In genomic region chr12:83047710-83048109, GRCm38 (mm10) we compare ENCODE assay signal across 15 mouse cellular contexts.
"Had no signal": no experiment of that assay in that cellular context is flagged by ENCODE, and none has a peak within 500 bp of the region (broad histone marks: within the 10 kb centered on the region; RNA-seq: fewer than 3 reads in every experiment).

No protein-coding gene starts in this region.

- H3K9me3 ChIP-seq: kidney, embryonic 15.5 days; liver, embryonic 13.5 days; midbrain, embryonic 12.5 days; midbrain, embryonic 15.5 days had no signal

- H3K36me3 ChIP-seq: kidney, embryonic 15.5 days; liver, embryonic 13.5 days; midbrain, embryonic 12.5 days; midbrain, embryonic 15.5 days had no signal

- H3K4me3 ChIP-seq: kidney, embryonic 15.5 days; left cerebral cortex, adult 2 months; liver, embryonic 13.5 days; midbrain, embryonic 12.5 days; midbrain, embryonic 15.5 days; myocyte had no signal

- H3K9ac ChIP-seq: kidney, embryonic 15.5 days; liver, embryonic 13.5 days; midbrain, embryonic 12.5 days; midbrain, embryonic 15.5 days had no signal

- H3K4me2 ChIP-seq: kidney, embryonic 15.5 days; liver, embryonic 13.5 days; midbrain, embryonic 12.5 days; midbrain, embryonic 15.5 days had no signal

- H3K27ac ChIP-seq: left cerebral cortex, adult 2 months; liver, embryonic 13.5 days; midbrain, embryonic 12.5 days; midbrain, embryonic 15.5 days had no signal

- H3K27me3 ChIP-seq: kidney, embryonic 15.5 days; liver, embryonic 13.5 days; midbrain, embryonic 15.5 days had no signal

- DNase-seq: kidney, adult 8-10 months; kidney, postnatal 10 days; kidney, postnatal 36 days; layer of hippocampus, postnatal 36 days; liver, embryonic 13.5 days; lung, adult 2 months; lung, postnatal 14 days; lung, postnatal 4 days; thymus, adult 18-20 months; thymus, postnatal 36 days had no signal

- ATAC-seq: midbrain, embryonic 15.5 days had no signal
